Mouse (Mus musculus): ENCODE measurements around the gene Tepsin. TPM values are rescaled to one million over a fixed set of nuclear protein-coding genes. Genes with fewer than 3 reads are reported as not detected.

The Tepsin gene
- polyA plus RNA-seq, 1 experiment from 2014 or later: 20.1 TPM

DNA sequence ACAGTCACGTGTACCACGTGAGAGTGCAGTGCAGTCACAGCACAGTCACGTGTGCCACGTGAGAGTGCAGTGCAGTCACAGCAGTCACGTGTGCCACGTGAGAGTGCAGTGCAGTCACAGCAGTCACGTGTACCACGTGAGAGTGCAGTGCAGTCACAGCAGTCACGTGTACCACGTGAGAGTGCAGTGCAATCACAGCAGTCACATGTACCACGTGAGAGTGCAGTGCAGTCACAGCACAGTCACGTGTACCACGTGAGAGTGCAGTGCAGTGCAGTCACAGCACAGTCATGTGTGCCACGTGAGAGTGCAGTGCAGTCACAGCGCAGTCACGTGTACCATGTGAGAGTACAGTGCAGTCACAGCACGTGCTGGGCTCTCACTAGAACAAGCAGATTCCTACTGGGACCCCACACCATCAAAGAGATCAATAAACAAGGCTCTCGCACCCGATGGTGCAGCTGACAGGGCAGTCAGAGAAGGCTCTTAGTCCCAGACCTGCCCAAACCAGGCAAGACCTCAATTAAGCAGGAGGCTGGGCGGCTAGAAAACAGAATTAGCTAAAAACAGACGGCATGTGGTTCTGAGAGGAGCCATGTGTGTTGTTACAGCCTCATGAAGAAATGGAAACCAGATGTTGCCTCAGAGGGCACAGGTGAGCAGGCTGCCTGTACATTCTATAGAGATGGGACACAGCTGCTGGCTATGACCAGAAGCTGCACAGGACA lies 16.1 kb upstream of the Tepsin start:
- WGBS: 93% methylated on average over 21 of the region's 21 CpGs
- no peak overlapping the region for H3K9ac ChIP-seq
- no peak overlapping the region for H3K4me3 ChIP-seq (replicated peaks; ENCODE audit: low read length)
- ATAC-seq (ENCODE audit: low FRiP score): no peak
- no peak for DNase-seq (ENCODE audit: low spot score)
- H3K36me3 ChIP-seq (replicated peaks; ENCODE audit: control insufficient read depth, insufficient read depth): peaks cover 32% of the 10 kb centered on the region
- H3K4me2 ChIP-seq (replicated peaks): no peak overlapping the region
- no peaks in the 10 kb centered on the region; the same call in 1 of the 2 replicates for H3K4me1 ChIP-seq (replicated peaks; ENCODE audit: control insufficient read depth, insufficient read depth, low read length)
- no peaks in the 10 kb centered on the region for H3K27me3 ChIP-seq (ENCODE audit: control insufficient read depth, insufficient read depth, low read length)
- no peak overlapping the region for H3K27ac ChIP-seq
- no peaks in the 10 kb centered on the region for H3K9me3 ChIP-seq (ENCODE audit: control insufficient read depth, low read length)

DNA sequence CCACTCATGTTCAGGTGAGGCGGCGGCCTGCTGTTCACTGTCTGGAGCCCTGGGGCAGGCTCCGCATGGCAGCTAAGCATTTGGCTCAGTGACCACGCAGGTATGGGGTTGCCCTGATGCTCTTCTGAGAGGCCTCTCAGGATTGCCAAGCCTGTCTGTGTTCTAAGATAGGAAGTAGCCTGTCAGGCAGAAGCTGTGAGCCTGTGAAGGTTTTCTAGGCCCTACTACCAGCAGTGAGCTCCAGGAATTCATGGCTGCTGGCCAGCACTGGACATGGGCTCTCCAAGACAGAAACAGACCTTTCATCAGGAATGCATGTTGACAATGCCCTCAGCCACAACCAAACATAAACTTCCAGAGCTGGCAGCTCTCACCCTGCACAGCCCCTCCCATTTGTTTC lies 13.6 kb upstream of the Tepsin start:
- no peak for DNase-seq (ENCODE audit: low spot score)
- Histone ChIP-seq H3K36me3 (replicated peaks; ENCODE audit: control insufficient read depth, insufficient read depth) (peaks cover 37% of the 10 kb centered on the region), H3K27me3 (ENCODE audit: control insufficient read depth, insufficient read depth, low read length) (no peaks in the 10 kb centered on the region), H3K27ac (0 out of 2 replicates have a peak overlapping the region, but pooled peaks have one; percentile 5), H3K4me2 (replicated peaks) (no peak overlapping the region), H3K9me3 (ENCODE audit: control insufficient read depth, low read length) (no peaks in the 10 kb centered on the region), H3K4me1 (replicated peaks; ENCODE audit: control insufficient read depth, insufficient read depth, low read length) (no peaks in the 10 kb centered on the region; the same call in 1 of the 2 replicates), H3K9ac (no peak overlapping the region), H3K4me3 (replicated peaks; ENCODE audit: low read length) (no peak overlapping the region)
- ATAC-seq (ENCODE audit: low FRiP score): no peak
- 86% methylated on average over 4 of the region's 4 CpGs for whole genome bisulfite sequencing

DNA sequence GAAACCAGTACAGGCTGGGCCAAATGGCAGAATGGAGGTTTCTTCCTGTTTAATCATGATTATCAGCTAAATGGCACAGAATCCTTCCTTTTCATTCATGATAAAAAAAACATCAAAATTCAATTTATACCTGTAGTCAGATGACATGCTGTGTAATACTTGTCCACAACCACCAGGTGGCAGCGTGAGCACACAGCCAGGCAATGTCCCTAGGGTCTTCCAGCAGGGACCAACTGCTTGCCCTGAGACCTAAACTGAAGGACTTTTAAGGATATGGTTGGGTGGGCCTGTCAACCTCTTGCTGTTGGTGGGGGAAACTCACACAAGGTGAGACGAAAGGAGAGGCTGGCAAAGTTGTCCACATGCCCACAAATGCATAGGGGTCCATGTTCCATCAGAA lies 12.5 kb upstream of the Tepsin start:
- Histone ChIP-seq H3K4me2 (replicated peaks) (no peak overlapping the region), H3K4me1 (replicated peaks; ENCODE audit: control insufficient read depth, insufficient read depth, low read length) (no peaks in the 10 kb centered on the region; the same call in 1 of the 2 replicates), H3K36me3 (replicated peaks; ENCODE audit: control insufficient read depth, insufficient read depth) (peaks cover 32% of the 10 kb centered on the region), H3K27ac (peak overlapping the region; percentile 60; the same call in 1 of the 2 replicates), H3K27me3 (ENCODE audit: control insufficient read depth, insufficient read depth, low read length) (no peaks in the 10 kb centered on the region), H3K9me3 (ENCODE audit: control insufficient read depth, low read length) (no peaks in the 10 kb centered on the region), H3K9ac (0 out of 2 replicates have a peak overlapping the region, but pooled peaks have one; percentile 14), H3K4me3 (replicated peaks; ENCODE audit: low read length) (no peak overlapping the region)
- ATAC-seq (ENCODE audit: low FRiP score) (no peak), DNase-seq (ENCODE audit: low spot score) (peak; percentile 84)
- 6% methylated on average over 2 of the region's 2 CpGs for WGBS

DNA sequence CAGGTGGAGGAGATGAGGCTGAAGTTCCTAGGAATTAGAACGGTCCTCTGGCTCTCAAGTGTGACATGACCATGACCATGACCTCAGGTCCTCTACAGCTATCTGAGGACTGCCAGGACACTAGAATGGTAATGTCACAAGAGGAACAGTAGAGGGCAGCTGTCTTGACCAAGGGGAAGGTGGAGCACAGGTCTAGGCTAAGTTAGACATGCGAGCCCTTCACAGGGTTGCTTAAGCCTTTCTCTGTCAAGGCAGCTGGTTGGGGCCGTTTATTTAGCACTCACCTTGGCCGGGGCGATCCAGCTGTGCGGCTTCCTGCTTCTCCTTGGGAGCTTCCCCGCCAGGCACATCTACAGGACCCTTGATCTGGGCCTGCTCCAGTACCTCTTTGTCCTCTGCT lies 12.0 kb upstream of the Tepsin start:
- DNase-seq (ENCODE audit: low spot score) (no peak), ATAC-seq (ENCODE audit: low FRiP score) (no peak)
- H3K36me3 ChIP-seq (replicated peaks; ENCODE audit: control insufficient read depth, insufficient read depth): peaks cover 35% of the 10 kb centered on the region
- 0 out of 2 replicates have a peak overlapping the region, but pooled peaks have one; percentile 14 for H3K9ac ChIP-seq
- no peak overlapping the region for H3K27ac ChIP-seq
- H3K4me3 ChIP-seq (replicated peaks; ENCODE audit: low read length): no peak overlapping the region
- no peaks in the 10 kb centered on the region; the same call in 1 of the 2 replicates for H3K4me1 ChIP-seq (replicated peaks; ENCODE audit: control insufficient read depth, insufficient read depth, low read length)
- WGBS: 68% methylated on average over 7 of the region's 7 CpGs
- H3K27me3 ChIP-seq (ENCODE audit: control insufficient read depth, insufficient read depth, low read length): no peaks in the 10 kb centered on the region
- H3K9me3 ChIP-seq (ENCODE audit: control insufficient read depth, low read length): no peaks in the 10 kb centered on the region
- no peak overlapping the region for H3K4me2 ChIP-seq (replicated peaks)

DNA sequence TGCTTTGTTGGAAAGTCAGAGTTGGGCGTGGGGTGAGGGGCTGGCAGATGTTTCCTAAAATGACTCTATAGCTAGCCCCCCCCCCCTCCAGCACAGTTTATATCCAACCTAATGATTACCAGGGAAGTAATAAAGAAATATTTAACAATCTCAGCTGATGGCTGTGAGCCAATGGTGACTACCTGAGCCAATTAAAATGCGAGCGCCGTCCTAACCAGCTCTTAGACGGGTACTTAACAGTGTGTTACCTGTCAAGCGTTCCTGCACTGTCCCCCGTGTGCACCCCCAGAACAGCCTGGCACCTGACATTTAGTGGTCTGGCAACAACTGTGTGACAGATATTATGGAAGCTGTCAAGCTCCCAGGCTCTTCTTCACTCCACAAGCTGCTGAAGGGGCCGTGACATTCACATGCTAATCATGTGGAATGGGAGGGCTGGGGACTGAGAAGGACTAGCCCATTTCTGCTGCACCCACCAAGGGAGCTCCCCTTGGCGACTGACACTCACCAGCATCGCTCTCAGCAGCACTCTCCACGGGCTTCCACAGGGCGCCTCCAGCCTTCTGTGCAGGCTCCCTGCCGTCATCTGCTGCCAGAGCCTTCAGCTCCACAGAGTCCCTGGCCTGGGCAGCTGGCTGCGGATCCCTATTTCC lies 11.2 kb upstream of the Tepsin start:
- no peak overlapping the region for H3K4me3 ChIP-seq (replicated peaks; ENCODE audit: low read length)
- 71% methylated on average over 14 of the region's 14 CpGs for WGBS
- no peaks in the 10 kb centered on the region for H3K27me3 ChIP-seq (ENCODE audit: control insufficient read depth, insufficient read depth, low read length)
- peaks cover 42% of the 10 kb centered on the region for H3K36me3 ChIP-seq (replicated peaks; ENCODE audit: control insufficient read depth, insufficient read depth)
- no peak overlapping the region for H3K4me2 ChIP-seq (replicated peaks)
- no peaks in the 10 kb centered on the region for H3K9me3 ChIP-seq (ENCODE audit: control insufficient read depth, low read length)
- no peak overlapping the region for H3K9ac ChIP-seq
- no peaks in the 10 kb centered on the region; the same call in 1 of the 2 replicates for H3K4me1 ChIP-seq (replicated peaks; ENCODE audit: control insufficient read depth, insufficient read depth, low read length)
- no peak overlapping the region for H3K27ac ChIP-seq
- no peak for ATAC-seq (ENCODE audit: low FRiP score)
- DNase-seq (ENCODE audit: low spot score): no peak

DNA sequence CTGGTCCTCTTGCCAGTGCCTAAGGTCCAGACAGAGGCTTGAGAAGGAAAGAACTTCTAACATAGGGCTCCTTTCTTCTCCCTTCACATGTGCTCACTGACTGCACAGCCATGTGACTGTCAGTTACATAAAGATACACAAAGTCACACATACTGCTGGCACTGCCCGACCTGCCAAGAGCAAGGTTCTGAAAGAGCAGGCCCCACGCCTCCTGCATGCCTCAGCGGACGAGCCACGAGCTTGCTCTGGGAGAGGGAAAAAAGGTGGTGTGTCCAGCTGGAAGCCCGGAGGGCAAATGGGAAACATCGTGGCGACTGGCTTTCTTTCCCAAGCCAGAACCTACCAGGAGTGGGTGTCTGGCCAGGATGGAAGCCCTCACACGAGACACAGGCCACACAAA lies 9.3 kb upstream of the Tepsin start:
- H3K9me3 ChIP-seq (ENCODE audit: control insufficient read depth, low read length): no peaks in the 10 kb centered on the region
- no peak overlapping the region for H3K4me3 ChIP-seq (replicated peaks; ENCODE audit: low read length)
- no peak overlapping the region for H3K4me2 ChIP-seq (replicated peaks)
- H3K36me3 ChIP-seq (replicated peaks; ENCODE audit: control insufficient read depth, insufficient read depth): peaks cover 50% of the 10 kb centered on the region
- no peaks in the 10 kb centered on the region for H3K27me3 ChIP-seq (ENCODE audit: control insufficient read depth, insufficient read depth, low read length)
- H3K4me1 ChIP-seq (replicated peaks; ENCODE audit: control insufficient read depth, insufficient read depth, low read length): no peaks in the 10 kb centered on the region; the same call in 1 of the 2 replicates
- 82% methylated on average over 9 of the region's 9 CpGs for WGBS
- DNase-seq (ENCODE audit: low spot score) (no peak), ATAC-seq (ENCODE audit: low FRiP score) (no peak)
- no peak overlapping the region for H3K9ac ChIP-seq
- H3K27ac ChIP-seq: no peak overlapping the region

DNA sequence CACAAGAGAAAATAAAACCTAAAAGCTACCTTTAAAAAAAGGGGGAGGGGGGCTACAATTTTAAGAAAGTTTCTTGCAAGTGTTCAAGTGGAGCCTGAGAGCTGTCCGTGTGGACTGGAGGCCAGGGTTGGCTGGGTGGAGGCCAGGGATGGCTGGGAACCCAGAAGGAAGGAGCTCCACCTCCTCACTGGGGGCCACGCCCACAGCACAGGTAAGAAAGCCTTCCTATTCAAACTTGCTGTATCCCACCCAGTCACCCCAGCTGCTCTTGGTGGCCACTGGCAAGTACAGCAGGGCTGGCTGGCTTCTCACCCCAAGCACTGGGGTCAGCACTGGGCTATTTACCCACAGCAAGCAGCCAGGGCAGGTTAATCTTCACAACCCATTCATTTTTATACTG lies 8.5 kb upstream of the Tepsin start:
- H3K9ac ChIP-seq: no peak overlapping the region
- DNase-seq (ENCODE audit: low spot score): no peak
- no peaks in the 10 kb centered on the region for H3K9me3 ChIP-seq (ENCODE audit: control insufficient read depth, low read length)
- H3K4me3 ChIP-seq (replicated peaks; ENCODE audit: low read length): no peak overlapping the region
- H3K4me1 ChIP-seq (replicated peaks; ENCODE audit: control insufficient read depth, insufficient read depth, low read length): no peaks in the 10 kb centered on the region; the same call in 1 of the 2 replicates
- ATAC-seq (ENCODE audit: low FRiP score): no peak
- 73% methylated on average over 2 of the region's 2 CpGs for WGBS
- no peak overlapping the region for H3K27ac ChIP-seq
- no peaks in the 10 kb centered on the region for H3K27me3 ChIP-seq (ENCODE audit: control insufficient read depth, insufficient read depth, low read length)
- H3K36me3 ChIP-seq (replicated peaks; ENCODE audit: control insufficient read depth, insufficient read depth): peaks cover 45% of the 10 kb centered on the region
- no peak overlapping the region for H3K4me2 ChIP-seq (replicated peaks)

DNA sequence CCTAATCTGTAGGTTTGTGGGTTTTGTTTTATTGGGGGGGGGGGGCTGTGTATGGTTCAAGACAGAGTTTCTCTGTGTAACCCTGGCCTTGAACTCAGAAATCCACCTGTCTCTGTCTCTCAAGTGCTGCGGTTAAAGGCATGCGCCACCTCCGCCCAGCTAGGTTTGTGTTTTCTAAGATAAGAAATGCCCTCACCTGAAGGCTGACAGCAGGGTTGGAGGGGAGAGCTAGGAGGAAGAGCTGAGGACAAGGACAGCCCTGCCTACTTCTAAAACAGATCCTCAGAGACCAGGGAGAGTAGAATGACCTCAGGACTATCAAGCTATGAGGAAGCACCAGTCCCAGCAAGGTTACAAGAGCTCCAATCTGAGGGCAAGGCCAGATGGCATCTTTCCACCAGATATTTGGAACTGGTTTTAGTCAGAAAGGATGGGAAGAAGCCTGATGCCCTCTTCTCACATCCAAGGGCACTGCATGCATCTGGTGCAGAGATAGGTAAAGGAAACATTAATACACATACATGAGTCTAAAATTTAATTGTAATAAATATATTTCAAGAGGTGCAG lies 5.0 kb upstream of the Tepsin start:
- no peak for DNase-seq (ENCODE audit: low spot score)
- Histone ChIP-seq H3K36me3 (replicated peaks; ENCODE audit: control insufficient read depth, insufficient read depth) (peaks cover 37% of the 10 kb centered on the region), H3K27ac (no peak overlapping the region), H3K9ac (no peak overlapping the region), H3K9me3 (ENCODE audit: control insufficient read depth, low read length) (no peaks in the 10 kb centered on the region), H3K4me2 (replicated peaks) (no peak overlapping the region), H3K27me3 (ENCODE audit: control insufficient read depth, insufficient read depth, low read length) (no peaks in the 10 kb centered on the region), H3K4me1 (replicated peaks; ENCODE audit: control insufficient read depth, insufficient read depth, low read length) (peaks cover 6% of the 10 kb centered on the region), H3K4me3 (replicated peaks; ENCODE audit: low read length) (no peak overlapping the region)
- WGBS: 96% methylated on average over 3 of the region's 3 CpGs
- no peak for ATAC-seq (ENCODE audit: low FRiP score)

DNA sequence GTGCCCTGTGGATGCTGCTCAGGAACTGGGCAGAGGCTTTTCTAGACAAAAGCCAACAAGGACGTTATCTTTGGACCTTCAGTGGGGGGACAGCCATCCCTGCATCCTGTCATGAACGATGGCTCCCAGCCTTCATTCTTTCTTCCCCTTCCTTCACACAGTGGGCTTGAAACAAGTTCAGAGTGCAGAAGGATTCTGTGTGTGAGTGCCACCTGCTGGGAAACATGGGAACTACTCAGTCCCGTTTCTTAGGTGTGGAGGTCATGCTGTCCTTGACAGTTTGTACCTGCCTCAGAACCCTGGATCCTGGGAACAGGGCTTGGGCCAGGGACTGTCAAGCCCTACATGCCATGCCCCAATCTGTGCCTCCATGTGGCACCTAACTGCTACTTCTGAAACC lies 2.5 kb upstream of the Tepsin start:
- no peak for ATAC-seq (ENCODE audit: low FRiP score)
- no peaks in the 10 kb centered on the region for H3K27me3 ChIP-seq (ENCODE audit: control insufficient read depth, insufficient read depth, low read length)
- H3K4me3 ChIP-seq (replicated peaks; ENCODE audit: low read length): no peak overlapping the region
- peak; percentile 81 for DNase-seq (ENCODE audit: low spot score)
- H3K4me1 ChIP-seq (replicated peaks; ENCODE audit: control insufficient read depth, insufficient read depth, low read length): peaks cover 14% of the 10 kb centered on the region
- peaks cover 37% of the 10 kb centered on the region for H3K36me3 ChIP-seq (replicated peaks; ENCODE audit: control insufficient read depth, insufficient read depth)
- H3K27ac ChIP-seq: peak overlapping the region; percentile 48
- H3K4me2 ChIP-seq (replicated peaks): no peak overlapping the region
- H3K9ac ChIP-seq: no peak overlapping the region
- WGBS: 3% methylated on average over 3 of the region's 3 CpGs
- no peaks in the 10 kb centered on the region for H3K9me3 ChIP-seq (ENCODE audit: control insufficient read depth, low read length)

Measured in hindbrain, embryonic 14.5 days (tissue).